Mouse (Mus musculus) splenic B cell, adult 2 months (primary cell): Measurements from ENCODE around the gene Tef.
A peak's percentile ranks its signal among the peaks of the same experiment; 100 is the strongest.

Experiments used
- DNase-seq: peaks from one replicate; pipeline ENCODE4 v3.0.0-alpha.2; 2011; ENCODE audit warnings: low read depth, low spot score
- H3K27me3 ChIP-seq: 2 replicates; pipeline ENCODE4 v1.6.1; 2012; ENCODE audit warnings: mild to moderate bottlenecking, low read length, moderate library complexity, mixed read lengths; ENCODE audit not compliant: control insufficient read depth, poor library complexity, insufficient read depth, severe bottlenecking
- H3K36me3 ChIP-seq: 2 replicates; pipeline ENCODE4 v1.6.1; 2012; ENCODE audit warnings: mild to moderate bottlenecking, low read length, moderate library complexity, mixed read lengths; ENCODE audit not compliant: control insufficient read depth, poor library complexity, insufficient read depth, severe bottlenecking

Gene Tef

GRCm38 (mm10) chr15:81857724-81858116, 55.5 kb downstream of the Tef start:
- no peaks in the 10 kb centered on the region; the same call in 1 of the 2 replicates for H3K36me3 ChIP-seq
- DNase-seq, result no peak
- H3K27me3 ChIP-seq, result no peaks in the 10 kb centered on the region

DNA sequence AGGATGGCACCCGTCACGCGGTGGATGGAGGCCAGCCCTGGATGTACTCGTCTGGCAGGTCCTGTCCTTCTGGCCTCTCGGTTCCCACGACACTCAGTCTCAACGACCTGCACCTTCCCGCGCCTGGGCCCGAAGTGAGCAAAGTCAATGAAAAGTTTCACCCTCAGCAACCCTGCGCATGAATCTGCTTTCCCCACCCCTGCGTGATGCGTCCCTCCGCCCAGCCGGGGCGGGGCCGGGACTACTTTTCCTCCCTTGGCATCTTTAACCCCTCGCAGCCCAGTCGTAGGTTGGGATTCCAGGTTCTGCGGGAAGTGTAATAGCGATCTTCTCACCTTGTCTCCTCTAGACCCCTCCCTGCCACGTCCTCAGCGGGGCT, 55.9 kb downstream of the Tef start:
- Histone ChIP-seq H3K27me3 (no peaks in the 10 kb centered on the region), H3K36me3 (no peaks in the 10 kb centered on the region)
- DNase-seq, result peak; percentile 91

DNA sequence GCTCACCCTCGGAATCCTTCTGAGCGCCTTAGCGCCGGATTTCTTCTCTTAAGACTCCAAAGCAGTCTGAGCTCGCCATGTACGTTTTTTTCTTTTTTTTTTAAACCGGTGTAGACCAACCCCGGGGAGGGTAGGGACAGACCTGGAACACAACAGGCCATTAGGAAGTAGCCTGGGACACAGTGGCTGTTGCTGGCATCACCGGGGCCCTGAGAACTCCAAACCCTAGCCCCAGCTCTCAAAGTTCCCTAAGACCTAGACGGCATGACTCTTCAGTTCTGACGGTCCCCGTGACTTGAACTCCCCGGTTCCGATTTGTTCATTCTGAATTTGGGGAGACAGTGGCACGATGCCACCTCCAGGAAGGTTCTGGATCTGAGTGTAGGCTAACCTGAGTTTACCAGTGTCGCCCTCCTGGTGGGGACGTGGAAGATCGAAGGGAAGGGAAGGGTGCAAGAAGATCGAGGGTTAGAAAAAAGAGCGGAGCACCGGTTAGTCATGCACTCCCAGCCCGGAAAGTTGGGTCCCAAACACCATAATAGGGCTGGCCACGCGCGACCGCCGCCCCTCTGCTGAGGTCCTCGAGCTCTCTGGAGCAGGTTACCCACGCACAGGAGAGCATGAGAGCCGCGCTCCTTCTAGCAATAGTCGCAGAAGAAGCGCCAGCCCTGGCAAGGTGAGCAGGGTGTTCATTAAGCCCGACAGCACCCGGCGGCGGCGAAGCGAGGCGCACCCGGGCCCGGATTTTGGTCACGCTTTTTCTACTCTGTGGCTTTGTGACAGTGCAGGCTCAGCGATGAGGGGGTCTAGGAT, 56.5 kb downstream of the Tef start, which contains the start of gene Tob2:
Tob2 (minus strand) TSS at position 280 of the 813 bp plus-strand sequence.
- DNase-seq, result peak; percentile 74
- Histone ChIP-seq H3K27me3 (no peaks in the 10 kb centered on the region), H3K36me3 (no peaks in the 10 kb centered on the region)

DNA sequence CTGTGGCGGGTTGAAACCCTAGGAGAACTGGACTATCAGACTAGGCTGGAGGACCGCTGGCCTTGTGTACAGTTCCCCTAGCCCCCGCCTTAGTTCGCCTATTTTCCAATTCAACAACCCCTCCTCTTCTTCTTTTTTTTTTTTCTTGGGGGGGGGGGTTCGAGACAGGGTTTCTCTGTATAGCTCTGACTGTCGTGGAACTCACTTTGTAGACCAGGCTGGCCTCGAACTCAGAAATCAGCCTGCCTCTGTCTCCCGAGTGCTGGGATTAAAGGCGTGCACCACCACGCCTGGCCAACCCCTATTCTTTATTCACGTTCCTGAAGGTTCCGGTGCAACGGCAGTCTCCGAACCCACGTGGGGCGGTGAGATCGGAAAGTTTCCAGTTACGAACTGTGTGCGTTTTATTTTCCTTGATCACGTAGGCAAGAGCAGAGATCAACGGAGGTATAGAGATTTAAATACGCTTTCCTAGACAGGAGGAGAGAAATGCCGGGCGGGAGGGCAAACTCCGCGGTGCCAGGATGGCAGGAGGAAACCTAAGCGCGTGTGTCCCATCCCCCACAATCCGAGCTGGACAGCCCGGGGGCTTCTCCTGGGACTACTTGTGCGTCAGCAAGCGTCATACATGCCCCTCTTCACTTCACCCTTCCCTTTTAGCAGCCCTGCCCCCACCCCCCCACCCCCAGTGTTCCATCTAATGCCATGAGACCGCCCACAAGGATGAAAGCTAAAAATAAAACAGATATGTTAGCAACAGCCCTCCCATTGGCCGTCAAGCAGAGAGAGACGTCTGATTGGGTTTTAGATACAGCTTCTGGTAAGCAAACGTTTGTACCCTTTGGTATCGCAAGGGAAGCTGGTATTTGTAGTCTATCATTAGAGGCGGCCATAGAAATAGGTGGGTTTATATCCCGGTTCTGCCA, 57.4 kb downstream of the Tef start:
- Histone ChIP-seq H3K27me3 (no peaks in the 10 kb centered on the region), H3K36me3 (peaks cover 3% of the 10 kb centered on the region; the same call in 1 of the 2 replicates)
- peak; percentile 96 for DNase-seq

- peaks cover 3% of the 10 kb centered on the region; the same call in 1 of the 2 replicates for H3K36me3 ChIP-seq
- no peak for DNase-seq
- H3K27me3 ChIP-seq, result no peaks in the 10 kb centered on the region
Observed at GRCm38 (mm10) chr15:81860471-81861135, 58.4 kb downstream of the Tef start.

- Histone ChIP-seq H3K36me3 (peaks cover 13% of the 10 kb centered on the region), H3K27me3 (no peaks in the 10 kb centered on the region)
Observed at GRCm38 (mm10) chr15:81864238-81864637, 62.0 kb downstream of the Tef start.

DNA sequence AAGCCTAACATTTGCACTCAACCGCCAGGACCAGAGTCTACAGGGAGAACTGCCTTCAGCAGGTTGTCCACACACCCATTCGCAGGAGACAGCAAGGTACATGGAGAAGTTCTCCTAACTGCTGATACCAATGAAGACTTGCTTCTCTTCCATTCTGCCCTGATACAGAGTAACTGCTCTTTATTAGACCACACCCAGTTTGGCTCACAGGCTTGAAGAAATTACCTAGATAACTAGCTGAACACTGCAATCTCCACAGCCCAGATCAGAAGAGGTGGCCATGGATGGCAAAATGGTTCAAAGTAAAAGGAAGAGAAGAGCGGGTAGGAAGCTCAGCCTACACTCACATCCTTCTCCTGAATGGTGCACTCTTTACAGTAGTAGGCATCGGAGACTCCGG, 67.8 kb downstream of the Tef start:
- Histone ChIP-seq H3K27me3 (no peaks in the 10 kb centered on the region), H3K36me3 (peaks cover 19% of the 10 kb centered on the region)
- no peak for DNase-seq

More at GRCm38 (mm10) chr15:81864238-81864637, 62.0 kb downstream of the Tef start:
- DNase-seq, result no peak

DNA sequence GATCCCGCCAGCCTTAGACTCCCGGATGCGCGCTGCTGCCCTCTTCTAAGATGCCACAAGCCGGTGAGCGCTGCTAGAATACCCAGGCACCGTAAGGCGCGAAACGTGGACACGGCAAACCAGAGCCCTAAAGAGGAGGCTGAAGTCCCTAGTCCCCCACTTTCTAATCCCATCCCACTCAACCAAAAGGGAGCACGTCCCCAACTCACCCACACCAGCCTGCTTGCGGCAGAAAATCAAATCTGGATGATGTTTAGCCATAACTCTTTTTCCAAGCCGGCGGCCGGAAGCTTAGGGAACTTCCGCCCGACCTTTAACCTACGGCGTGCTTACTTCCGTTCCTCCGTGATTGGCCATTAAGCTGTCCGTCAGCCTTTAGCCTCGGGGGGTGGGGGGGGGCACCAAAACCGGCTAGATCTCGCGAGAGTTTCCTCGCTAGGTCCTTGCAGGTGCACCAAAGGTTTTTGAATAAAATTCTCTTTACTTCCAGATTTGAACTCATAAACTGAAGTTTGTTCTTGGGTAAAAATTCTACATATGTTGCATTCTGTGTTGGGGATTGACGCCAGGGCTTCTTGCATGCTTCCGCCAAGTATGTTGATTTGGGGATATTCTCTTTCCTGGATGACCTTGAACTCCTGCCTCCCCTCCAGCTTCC, 69.5 kb downstream of the Tef start, which contains the start of gene Phf5a:
Phf5a (minus strand) TSS at position 308 of the 658 bp plus-strand sequence.
- peaks cover 19% of the 10 kb centered on the region for H3K36me3 ChIP-seq
- DNase-seq, result peak; percentile 98

GRCm38 (mm10) chr15:81872262-81873136, 70.3 kb downstream of the Tef start, which contains the start of gene Aco2:
Gene Aco2, plus strand, starts transcription at chr15:81872309.
- H3K36me3 ChIP-seq, result peaks cover 19% of the 10 kb centered on the region
- no peaks in the 10 kb centered on the region for H3K27me3 ChIP-seq
- DNase-seq, result peak; percentile 99

More for the DNA sequence above, 69.5 kb downstream of the Tef start, which contains the start of gene Phf5a:
- H3K27me3 ChIP-seq, result no peaks in the 10 kb centered on the region
